Mouse (Mus musculus) lung, adult 10 weeks (tissue): Measurements from ENCODE around the gene Amfr. TPM values are rescaled to one million over a fixed set of nuclear protein-coding genes. Genes with fewer than 3 reads are reported as not detected.

Experiments
- polyA plus RNA-seq: library from polyadenylated mRNA; stranded (reverse); fragments of 350-450 nt; fragmentation: Illumina TruSeq; extraction: RNeasy Lipid Tissue Mini Kit (QIAGEN cat#74804); gene quantifications from one replicate; pipeline ENCODE4 v1.2.3, GENCODE M21; 2014; ENCODE audit warnings: low read depth, low replicate concordance; ENCODE audit not compliant: insufficient read depth

Gene Amfr
- 61.3 TPM for polyA plus RNA-seq

DNA sequence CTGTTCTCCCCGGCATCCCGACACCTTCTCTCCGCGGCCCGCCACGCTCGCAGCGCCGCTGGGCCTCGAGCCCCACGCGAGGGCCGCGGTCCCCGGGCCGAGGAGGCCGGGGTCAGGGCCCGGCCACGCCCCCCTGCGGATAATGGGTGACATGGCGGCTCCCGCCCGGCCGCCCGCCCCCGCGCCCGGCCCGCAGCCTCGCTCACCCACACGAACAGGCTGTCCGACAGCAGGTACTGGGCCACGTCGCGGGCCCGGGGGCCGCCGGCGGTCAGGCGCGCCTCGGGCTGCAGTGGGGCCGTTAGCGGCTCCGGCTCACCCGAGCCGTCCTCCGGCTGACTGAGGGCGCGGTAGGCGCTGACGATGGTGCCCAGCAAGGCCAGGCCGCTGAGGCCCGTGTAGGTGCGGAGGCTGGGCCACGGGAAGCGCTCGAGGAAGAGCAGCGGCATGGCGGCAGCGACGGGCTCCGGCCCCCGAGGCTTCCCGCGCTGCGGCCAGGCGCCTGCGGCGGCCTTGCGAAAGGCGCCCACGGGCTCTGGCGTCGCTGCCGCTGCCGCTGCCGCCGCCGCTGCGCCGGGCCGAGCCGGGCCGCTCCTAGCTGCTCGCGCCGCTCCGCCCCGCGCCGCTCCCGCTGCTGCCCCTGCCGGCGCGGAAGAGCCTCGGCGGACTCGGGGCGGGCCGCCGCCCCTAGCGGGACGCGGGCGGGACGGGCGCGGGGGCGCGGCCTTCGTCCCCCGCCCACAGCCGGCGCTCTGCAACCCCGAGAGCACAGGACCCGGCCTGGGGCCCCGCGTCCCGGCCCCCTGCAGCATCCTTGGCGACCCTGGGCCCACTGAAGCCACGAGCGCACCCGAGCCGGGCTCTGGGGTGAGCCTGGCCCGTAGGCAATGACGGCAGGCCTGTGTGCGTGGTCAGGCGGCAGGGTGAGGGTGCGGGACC, at the start of gene Amfr:
Gene Amfr, minus strand, starts transcription at position 830 of the 939 bp plus-strand sequence.

DNA sequence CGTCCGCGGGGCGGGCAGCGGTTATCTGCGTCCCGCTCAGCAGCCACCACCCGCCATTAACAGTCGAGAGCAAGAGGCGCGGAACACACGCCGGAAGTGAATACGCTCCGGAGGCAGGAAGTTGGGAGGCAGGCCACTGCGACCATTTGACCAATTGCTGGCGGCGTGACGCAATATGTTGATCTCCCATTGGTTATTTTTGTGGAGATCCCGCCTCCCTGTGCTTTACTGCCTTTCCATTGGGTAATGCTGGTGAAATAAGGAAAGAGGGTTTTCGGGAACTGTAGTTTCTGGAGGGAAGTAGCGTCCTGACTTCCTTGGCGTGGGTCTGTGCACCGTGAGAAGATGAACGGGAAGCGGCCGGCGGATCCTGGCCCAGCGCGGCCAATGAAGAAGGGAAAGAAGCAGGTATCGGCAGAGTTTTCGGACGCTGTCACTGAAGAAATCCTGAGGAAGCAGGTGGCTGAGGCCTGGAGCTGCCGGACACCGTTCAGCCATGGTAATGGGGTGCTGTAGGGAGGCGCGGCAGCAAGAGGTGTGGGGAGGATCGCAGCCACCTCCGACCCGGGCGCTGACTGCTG, 24.4 kb upstream of the Amfr start, which contains the start of the genes Nudt21 and Ogfod1:
Gene Nudt21, minus strand, starts transcription at position 88 of the 581 bp plus-strand sequence.
Gene Ogfod1, plus strand, starts transcription at position 255 of the 581 bp plus-strand sequence.

Other genes starting within 250 kb of the Amfr start
- gene Gnao1, start 202.9 kb downstream of the Amfr start, polyA plus RNA-seq = 10.3 TPM
- 29.2 TPM for gene Nudt21, start 24.2 kb upstream of the Amfr start, polyA plus RNA-seq
- 5.1 TPM for gene Ogfod1, start 24.4 kb upstream of the Amfr start, polyA plus RNA-seq
- gene Bbs2, start 86.1 kb upstream of the Amfr start, polyA plus RNA-seq = 9.5 TPM
- not detected for gene Mt4, start 124.4 kb upstream of the Amfr start, polyA plus RNA-seq
- gene Mt3, start 139.8 kb upstream of the Amfr start, polyA plus RNA-seq = 1.7 TPM
- 53.1 TPM for gene Mt2, start 159.8 kb upstream of the Amfr start, polyA plus RNA-seq
- gene Mt1, start 166.2 kb upstream of the Amfr start, polyA plus RNA-seq = 159 TPM
- gene Nup93, start 201.7 kb upstream of the Amfr start, polyA plus RNA-seq = 8.2 TPM